Mouse (Mus musculus) mouse embryonic stem cell (cell line): ENCODE results near the gene Rbm28.

Experiments used
- in situ Hi-C, 2 experiments: fragments of 300-500 bp; cut with MboI; formaldehyde crosslinking; loops; 1 replicate in 1 of 2; 3 replicates in 1 of 2; pipeline ENCODE4 v1.14.3; 2019 to 2020; ENCODE audit warnings: low sequenced_read_pairs in 2 of 2, low pct_unique_long_range_greater_than_20kb in 1 of 2, mixed read lengths in 1 of 2; ENCODE audit not compliant: unreplicated experiment in 1 of 2

Rbm28 gene

DNA sequence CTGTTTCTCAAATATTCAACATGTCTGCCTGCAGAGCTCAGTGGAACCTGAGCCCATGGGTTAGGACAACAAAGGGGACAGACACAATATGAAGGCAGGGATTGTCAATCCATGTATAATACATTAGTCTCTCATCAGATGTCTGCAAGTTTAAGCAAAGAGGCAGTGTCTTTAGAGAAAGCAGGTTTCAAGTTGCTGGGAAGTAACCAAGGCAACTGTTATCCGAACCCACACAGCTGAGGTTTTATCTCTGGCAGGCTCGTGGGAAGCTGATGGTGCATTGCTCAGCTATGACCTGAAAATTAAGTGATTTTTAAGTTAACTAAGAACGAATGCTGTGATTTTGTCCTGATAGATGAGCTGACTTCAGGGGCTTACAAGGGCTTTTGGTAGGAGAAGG is 64.4 kb downstream of the Rbm28 start:
- in situ Hi-C loops = no loop called here

- in situ Hi-C loops = no loop called here
Measured at GRCm38 (mm10) chr6:29099536-29100170, 65.2 kb downstream of the Rbm28 start.

- in situ Hi-C loops = no loop called here
Measured at GRCm38 (mm10) chr6:29092904-29093303, 71.9 kb downstream of the Rbm28 start.

DNA sequence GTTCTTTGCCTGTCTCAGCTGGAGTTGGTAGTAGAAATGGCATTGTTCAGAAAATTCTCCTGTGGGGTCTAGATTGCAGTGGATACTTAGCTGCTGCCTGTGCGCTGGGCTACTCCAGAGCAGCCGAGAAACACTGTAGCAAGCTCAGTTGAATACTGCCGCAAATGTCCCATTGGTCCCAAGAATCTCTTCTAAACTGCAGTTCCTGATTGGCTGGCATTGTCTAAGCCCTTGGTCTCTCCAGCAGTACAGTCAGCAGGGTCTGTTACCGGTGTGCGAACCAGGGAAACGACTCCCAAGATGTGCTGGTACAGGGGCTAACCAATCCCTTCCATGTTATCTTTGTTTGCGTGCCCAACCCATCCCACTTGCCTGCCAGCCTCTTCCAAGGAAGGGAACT is 72.6 kb downstream of the Rbm28 start:
- in situ Hi-C loops = no loop called here

DNA sequence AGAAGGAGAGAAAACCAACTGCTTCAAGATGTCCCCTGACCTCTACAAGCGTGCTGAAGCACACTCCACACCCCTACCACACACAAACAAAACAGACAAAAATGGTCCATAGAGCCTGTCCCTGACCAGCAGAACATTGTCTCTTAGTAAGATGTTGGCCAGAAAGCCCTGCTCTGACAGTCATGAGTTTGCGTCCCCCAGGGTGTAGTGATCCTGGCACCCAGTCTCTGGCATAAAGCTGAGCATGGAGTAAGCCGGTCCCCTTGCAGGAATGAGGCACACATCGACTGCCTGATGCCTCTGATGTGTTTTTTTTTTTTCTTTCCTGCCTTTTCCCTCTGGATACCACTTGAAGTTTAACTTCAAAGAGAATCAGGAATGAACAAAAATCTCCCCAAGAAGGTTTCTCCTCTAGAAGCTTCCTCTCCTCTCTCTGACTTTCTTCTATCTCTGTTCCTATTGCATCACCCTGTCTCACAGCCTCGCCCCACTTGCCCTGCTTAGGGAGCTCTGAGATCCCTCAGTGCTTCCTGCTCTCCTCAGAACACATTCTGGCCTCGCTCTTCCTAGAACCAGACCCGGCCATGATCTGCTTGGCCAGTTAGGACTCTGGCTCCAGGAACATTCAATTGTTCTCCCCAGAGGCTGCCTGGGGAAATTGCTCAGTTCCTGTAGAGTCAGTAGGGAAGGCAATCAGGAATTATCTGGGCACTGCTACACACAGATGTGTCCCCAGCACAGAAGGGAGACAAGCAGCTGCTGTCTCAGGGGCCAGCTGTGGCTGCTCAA is 76.7 kb downstream of the Rbm28 start:
- in situ Hi-C loops = no loop called here

DNA sequence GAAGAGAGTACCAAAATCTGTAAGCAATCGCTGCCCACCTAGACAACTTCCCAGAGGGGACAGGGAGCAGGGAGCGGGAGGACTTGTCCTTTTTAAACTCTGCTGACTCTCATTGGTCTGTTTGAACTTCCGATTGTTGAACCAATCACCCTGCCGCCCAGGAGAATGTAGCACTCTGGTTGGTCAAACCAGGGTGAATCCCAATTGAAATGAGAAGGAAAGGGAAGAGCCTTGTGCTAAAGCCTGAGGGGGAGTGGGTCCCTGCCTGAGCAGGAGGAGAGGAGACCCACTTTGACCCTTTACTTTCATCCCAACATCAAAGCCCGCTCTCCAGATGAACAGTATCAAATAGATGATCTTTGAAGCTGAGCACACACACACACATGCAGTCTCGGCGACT is 80.4 kb downstream of the Rbm28 start:
- in situ Hi-C loops = no loop called here

DNA sequence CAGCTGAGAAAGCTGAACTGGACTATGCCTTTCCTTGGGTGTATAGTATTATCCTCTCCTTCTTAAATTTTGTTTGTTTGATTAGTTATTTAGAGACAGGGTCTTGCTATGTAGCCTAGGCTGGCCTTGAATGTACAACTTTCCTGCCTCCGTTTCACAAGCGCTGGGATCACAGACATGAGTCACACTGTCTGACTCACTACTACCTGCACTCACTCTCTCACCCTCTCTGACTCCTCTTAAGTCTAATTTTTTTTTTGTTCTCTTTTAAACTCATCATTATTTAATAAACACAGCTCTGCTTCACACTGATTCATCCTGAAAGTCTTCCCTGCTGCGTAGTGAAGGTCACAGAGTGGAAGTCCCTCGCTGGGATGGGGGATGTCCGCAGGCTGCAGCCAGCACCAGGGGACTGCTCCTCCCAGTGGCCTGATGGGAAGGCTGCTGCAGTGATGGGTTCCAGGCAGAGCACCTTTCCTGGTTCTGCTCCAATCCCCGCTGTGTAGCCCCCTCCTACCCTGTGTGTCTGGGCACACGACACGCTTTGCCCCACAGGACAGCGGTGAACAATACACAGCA is 81.9 kb downstream of the Rbm28 start:
- in situ Hi-C loops = no loop called here

GRCm38 (mm10) chr6:29081826-29082363 is 82.9 kb downstream of the Rbm28 start:
- in situ Hi-C loops = no loop called here

GRCm38 (mm10) chr6:29079291-29079690 is 85.5 kb downstream of the Rbm28 start:
- in situ Hi-C loops = no loop called here

DNA sequence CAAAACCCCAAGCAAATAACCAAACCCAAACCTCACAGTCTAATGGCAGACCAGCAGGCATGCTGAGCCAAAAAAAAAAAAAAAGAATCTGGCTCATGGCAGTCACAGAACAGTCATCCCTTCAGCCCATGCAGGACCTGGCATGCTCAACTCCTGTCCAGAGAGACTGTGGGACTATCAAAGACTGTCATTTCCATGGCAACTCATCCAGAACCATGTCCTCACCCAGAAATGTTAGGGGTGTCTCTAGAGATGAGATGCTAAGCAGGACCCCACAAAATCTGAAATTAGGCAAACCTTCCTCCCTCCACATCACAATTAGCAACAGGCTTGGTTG is 90.7 kb downstream of the Rbm28 start:
- in situ Hi-C loops = no loop called here
